Mouse (Mus musculus): Measurements from ENCODE around the gene Ttll9. TPM values are rescaled to one million over a fixed set of nuclear protein-coding genes. Genes with fewer than 3 reads are reported as not detected.

Gene Ttll9
- total RNA-seq, 2 experiments from 2014 or later: 0.30 to 0.50 TPM

DNA sequence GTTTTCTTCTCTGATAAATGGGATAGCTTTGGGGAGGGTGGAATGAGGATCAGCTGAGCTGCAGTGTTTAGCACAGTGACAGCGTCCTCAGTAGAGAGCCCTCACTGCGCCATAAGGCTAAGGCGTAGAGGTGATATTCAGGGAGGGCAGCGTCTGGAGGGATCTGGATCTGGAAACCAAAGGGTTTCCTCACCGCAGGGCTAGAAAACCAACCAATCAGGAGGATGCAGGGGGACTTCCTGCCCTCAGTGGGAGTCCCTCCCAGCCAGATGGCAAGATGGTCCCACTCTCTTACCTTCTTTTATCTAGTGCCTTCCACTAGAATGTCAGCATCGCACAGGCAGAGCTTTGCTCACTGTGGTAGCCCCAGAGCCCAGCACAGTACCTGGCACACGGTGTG, 20.5 kb upstream of the Ttll9 start:
- no peak for DNase-seq

DNA sequence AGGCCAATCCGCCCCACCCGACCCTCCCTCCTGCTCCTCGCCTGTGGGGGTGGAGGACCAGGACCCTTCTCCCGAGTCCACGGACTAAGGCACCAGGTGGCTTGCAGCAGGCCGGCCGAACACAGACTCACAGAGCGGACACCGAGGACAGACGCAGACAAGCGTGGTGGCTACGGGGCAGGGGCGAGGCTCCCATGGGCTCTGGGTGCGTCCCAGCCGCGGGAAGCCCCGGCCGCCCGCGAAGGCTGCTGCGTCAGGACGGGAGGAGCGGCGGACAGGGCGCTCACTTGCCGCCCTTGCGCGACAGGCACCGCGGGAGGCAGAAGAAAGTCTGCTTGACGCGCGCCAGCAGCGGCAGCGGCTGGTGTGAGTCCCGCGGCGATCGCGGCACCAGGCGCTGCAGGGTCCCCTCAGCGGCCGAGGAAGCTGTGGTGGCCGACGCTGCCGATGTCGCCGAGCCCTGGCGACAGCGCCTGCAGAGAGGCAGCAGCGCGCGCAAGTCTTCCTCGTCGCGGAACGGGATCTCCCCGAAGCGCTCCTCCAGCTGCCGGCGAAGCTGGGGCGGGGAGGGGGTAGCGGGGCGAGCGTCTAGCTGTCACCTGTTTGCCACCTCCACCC, 19.3 kb upstream of the Ttll9 start:
- DNase-seq: peak; percentile 49 to 61

DNA sequence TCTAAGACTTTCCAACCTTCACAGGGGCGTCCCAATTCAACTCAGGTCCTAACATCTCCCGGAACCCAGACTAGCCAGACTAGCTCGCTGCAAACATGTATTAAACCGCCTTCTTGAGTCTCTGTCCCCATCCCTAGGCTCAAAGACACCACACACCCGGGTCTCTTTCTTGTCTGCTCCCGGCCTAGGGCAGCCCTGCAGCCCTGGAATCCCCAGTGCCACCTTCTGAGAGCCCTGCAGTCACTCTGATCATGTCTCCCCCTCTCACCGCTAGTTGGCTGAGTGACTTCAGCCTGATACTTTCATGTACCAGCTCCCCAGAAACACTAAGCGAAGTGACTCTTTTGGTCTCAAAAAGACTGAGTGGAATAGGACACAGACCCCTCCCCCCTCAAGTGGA, 18.7 kb upstream of the Ttll9 start:
- no peak for DNase-seq

DNA sequence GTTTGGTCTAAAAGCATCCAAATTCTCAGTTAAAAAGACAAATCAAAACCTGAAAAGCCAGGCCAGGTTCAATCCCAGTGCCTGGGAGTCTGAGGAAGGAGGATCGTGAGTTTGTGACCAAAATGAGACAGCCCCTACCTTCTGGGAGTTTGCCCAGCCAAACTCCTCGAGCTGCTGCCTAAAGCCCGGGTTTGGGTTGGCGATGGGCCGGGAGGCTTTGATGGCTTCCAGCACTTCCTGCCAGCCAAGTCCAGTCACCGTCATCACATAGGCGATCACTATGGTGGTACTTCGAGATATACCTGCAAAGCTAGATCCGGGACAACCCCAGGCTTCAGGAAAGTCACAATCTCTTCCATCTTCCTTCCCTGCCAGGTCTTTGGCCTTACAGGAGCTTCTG, 18.3 kb upstream of the Ttll9 start:
- DNase-seq: no peak

DNA sequence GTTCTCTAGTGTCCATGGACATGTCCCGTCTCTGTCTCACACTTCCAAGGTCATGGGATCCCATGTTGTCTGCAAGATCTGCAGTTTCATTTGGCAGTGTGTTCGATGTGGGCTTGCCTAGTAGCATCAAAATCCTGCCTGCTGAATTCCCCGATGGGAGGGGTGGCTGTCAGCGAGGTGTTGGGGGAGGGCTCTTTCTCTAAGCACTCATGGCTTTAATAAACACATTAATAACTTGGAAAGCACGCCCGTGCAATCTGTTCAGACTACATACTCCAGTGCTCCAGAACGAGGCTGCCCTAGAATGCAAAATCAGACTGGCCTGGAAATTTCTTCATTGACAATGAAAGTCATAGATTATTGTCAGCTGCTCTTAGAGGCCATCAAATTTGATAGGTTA, 15.2 kb upstream of the Ttll9 start:
- no peak for DNase-seq

DNA sequence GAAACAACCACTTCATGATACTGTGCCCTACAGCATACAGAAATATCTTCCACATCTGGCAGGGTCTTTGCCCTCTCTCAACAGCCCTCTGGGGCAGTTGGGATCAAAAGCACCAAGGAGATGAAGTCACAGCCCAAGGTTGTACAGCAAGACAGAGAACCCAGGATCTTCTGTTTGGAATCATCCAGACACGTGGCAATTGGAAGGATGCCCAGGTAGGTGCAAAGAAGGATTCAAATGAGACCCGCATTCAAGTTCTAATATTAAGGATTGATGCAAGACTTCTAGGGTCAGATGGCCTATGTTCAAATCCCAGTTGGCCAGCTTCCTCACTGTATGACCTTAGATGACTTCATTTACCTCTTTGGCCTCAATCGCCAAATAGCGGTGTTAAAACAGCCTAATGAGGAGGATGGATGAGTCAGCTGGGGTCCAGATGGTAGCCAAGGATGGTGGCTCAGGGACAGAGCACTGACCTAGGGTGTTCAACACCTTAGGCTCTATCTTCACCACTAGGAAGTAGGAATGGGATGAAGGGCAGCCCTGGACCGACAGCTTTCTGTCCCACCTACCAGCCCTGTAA, 13.8 kb upstream of the Ttll9 start:
- DNase-seq: no peak

DNA sequence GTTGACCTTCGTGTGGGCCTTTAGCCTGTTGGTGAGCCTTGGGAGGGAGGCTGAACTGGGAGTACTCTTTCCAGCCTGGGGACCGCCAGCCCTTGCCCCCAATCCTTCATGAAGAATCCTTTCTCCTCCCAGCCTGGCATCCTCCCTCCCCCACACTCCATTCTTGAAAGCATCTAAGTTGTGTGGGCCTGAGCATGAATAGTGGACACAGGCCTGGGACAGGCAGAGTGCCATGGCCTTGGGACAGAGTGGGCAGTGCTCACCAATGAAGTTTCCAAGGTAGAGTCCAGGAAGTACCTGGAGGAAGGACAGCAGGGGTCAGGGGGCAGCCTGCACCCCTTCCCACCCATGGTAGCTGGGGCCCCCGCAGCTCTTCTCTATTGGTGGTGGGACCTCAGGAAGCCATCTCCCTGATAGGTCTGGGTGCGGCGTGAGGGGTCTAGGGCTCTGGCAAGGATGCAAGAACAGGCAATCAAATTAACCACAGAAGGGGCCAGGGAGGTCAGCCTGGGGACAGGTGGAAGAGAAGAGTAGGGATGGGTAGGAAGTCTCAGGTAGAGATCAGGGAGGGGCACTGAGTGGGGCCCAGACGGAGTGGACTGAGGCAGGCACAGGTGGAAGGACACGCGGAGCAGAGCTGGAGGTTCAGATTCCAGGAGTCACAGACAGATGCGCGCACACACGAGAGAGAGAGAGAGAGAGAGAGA, 11.8 kb upstream of the Ttll9 start:
- no peak for DNase-seq

DNA sequence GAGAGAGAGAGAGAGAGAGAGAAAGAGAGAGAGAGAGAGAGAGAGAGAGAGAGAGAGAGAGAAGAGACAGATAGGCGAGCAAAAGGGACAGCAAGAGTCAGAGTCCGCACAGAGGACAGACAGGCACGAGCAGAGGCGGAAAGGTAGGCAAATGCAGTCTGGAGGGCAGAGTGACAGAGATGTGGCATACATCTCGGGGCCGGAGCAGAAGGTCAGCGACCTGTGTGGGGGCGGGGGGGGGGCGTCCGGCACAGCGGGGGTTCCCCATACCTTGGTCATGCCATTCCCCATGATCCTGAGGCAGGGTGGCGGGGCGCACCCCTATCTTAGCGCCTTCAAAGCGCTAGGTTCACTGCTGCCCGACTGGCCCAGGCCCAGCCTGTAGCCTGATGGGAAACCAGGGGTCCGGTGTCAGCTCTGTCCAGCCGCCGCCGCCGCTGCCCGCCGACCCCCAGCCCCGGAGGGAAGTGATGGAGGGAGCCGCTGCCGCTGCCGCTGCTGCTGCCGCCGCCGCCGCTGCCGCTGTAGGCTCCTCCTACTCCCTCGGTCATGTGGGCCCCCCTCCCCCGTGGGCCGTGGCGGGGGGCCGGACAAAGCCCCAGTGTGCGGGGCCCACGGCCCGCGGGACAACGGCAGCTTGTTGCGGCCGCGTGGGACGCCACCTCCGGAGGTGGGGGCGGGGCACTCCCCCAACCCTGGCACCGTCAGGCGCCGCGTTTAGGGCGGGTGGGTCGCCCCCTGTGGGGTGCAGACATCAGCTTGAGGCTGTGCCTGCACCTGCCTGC, 11.0 kb upstream of the Ttll9 start, which contains the start of gene Dusp15:
Dusp15 (minus strand) TSS at position 634 of the 785 bp plus-strand sequence.
- peak; percentile 49 to 68 for DNase-seq

DNA sequence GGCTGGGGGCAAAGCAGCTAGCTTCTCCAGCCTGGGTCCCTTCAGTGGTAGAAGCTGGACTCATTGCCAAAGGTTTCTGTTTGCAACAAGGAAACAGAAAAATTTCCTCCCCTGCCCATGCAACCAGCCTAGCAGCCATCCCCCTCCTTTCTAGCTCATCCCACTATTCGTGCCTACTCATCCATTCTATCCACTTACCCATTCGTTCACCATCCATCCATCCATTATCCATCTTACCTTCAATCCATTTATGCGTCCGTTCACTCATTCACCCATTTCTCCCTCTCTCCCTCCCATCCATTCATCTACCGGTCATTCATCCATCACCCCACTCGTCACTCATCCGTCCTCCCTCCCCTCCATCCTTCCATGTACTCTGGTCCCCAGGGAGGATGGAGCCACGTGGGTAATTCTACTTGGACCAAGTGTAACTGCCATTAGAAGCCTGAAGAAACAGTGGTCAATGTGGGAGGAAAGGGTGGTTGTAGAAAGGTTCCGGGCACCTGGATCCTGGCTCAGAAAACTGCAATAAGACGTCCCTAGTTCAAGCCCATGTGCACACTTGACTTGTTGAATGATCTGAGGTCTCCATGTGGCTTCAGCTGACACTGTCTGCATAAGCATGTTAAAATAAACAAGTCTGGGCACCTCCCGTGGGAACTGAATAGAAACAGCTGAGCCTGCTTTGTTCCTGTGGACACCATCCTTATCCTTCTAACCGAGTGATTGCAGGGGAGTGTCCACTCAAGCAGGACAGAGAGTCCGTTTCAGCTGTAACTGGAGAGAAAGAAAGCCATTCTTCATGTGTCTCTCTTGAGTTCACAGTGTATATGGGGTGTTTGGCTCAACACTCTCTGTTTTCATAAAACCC, 10.2 kb upstream of the Ttll9 start:
- DNase-seq: no peak

DNA sequence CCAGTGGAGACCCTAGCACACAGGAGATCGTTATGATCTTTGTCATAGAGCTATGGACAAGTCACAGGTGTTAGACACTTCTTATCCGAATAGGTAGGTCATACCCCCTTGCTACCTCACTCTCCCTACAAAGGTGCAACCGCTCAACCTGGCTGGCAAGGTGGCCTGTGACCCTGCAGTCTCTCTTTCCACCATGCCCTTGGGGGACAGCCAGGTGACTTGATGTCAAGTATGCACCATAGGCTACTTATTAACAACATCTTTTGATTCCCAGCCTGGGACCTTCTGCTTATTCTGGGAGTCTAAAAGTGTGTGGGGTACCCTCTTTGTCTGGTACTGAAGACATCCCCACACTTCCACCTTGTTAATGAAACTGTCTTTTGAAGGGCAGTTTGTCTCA, 4.2 kb upstream of the Ttll9 start:
- DNase-seq: no peak

DNA sequence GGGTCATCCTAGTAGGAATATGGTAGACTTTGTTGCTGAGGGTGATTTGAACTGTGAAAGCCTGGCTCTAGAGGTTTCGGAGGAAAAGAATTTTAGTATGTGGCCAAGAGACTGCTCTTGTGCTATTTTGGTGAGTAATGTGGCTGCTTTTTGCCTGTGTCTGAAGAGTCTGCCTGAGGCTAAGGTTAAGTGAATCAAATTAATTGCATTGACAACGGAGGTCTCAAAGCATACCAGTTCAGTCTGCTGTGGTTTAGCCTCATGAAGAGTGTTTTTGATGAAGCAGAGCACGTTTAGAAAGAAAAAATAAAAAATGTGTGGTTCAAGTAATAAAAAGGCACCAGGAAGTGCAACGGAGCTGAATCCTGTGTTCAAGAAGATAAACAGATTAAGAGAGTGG, 3.3 kb downstream of the Ttll9 start:
- DNase-seq: no peak

DNA sequence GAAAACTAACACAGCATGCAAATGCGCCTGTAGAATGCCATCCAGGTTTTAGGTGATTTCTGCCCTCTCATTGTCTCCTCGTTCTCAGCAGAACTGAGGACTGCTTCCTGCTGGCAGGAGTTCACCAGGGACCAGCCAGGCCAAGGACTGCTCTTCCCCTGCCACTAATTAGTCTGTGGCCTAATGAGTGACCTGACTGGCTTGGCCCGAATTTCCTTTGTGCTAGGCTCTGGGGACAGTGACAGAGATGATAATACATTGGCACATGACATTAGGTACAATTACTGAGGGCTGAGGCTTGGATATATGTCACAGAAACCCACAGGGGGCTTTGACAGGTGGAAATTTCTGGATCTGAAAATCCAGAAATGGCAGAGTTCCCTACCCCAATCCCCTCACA, 14.7 kb downstream of the Ttll9 start:
- DNase-seq: no peak

DNA sequence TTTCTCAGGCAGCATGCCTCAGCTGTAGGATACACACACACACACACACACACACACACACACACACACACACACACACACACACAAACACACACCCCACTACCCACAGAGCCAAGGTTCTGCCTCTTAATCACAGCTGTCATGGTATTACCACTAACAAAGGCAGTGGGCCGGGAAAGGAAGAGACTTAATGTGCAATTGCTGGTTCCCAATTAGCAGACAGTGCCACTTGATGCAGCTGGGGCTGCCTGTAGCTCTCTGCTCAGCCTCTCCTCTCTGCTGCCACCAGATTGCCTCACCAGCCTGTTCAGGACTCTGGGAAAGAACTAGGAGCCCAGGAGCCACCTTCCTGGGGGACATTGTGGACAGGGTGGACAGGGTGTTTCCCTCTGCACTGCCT, 23.3 kb downstream of the Ttll9 start:
- DNase-seq: no peak

DNA sequence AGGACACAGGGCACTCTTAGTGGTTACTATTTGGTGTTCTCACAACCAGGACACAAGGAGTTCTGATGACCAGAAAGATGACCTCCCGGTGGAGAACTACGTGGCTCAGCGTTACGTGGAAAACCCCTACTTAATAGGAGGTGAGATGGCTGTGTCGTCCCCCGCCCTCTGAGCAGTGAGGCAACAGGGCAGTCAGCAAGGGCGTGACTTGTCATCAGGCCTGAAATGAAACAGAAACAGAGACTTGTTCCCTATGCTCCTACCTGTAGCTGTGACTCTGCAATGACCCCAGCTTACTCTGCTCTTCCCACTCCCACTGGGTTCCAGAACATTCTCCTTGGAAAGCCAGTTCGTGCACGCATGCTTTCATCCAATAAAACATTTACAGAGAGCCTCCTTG, 29.2 kb downstream of the Ttll9 start:
- DNase-seq: no peak

DNA sequence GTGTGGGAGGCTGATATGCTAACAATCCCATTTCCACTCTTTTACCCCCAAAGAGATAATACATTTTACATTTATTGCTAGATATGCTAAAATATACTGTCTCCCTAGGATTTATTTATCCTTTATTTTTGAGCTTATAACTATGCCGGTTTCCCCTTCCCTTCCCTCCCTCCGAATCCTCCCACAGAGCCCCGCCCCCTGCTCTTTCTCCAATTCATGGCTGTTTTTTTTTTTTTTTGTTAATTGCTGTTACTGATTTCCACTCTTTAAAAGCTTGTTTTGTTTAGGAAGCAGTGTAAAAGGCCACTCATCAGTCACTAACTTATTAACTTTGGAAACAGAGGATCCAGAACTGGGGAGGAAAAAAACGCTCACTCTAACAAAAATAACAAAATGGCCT, 34.8 kb downstream of the Ttll9 start:
- no peak for DNase-seq

DNA sequence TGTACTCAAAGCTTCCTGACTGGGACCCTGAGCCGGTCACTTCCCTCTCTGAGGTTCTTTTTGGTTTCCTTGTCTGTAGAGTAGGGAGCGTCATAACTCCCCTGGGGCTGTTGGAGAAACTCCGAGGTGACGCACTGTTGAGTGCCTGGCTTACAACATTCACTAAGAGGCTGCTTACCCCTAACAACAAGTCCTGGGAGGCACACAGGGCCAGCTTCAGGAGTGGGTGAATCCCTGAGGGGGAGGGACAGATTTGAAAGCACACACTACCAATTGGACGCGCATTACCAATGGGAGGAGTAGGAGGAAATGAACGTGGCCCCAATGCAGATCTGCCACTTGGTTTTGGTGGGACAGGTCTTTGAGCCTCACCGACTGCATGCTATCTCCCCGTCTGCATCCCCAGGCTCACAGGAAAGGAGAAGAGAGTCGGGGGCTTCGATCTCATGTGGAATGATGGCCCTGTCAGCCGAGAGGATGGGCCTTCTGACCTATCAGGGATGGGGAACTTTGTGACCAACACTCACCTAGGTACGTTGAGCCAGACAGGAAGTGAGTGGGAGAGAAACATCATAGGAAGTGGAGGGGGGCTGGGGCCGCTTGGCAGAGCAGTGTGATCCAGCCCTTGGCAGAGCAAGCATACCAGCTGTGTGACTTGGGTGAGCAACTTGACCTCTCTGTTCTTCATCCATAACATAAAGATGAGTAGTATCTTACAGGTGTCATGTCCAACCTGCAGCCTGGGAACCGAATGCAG, 40.4 kb downstream of the Ttll9 start:
- no peak for DNase-seq

DNA sequence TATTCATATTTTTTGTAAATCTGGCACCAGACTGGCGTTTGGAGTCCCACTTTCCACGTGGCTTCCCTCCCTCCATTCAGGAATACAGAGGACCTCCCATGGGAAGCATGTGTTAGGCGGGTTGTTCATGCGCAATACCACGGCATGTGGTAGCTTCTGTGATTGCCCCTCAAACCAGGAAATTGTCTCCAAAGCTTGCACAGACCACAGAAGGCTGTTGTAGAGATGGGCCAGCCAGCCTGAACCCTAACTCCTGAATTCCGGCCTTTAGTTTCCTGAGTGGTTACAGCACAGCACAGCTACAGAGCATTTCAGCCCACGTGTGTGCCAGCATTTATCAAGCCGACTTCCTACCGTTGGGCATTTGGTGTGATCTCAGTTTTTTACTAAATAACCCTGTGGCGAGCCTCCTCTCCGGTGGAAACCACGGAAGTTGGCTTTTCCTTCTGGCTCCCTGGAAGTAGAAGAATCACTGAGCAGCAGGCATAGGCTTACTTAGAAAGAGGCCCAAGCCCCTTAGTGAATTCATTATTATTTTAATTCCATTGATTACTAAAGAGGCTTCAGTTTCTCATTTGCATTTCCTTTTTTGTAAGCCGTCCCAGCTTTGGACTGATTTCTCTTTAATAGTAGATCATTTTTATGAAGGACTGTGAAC, 41.5 kb downstream of the Ttll9 start:
- DNase-seq: no peak

DNA sequence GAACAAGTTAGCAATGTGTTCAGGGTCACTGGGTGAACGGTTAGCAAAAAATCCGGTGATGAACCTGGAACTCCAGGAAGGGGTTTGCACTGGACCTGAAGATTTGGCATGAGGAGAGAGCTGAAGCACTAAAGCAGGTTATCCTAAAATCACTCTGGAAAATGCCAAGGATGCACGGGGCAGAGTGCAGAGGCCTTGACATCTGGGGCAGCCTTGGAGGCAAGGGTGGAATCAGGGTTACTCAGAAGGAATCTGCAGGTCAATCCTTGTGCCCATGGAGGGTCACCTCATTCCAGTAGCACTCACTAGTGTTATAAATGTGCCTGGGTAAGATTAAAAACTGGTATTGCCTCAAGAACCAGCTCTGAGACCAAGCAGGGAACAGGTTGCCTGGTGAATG, 43.7 kb downstream of the Ttll9 start:
- peak; percentile 33 to 59 for DNase-seq

DNA sequence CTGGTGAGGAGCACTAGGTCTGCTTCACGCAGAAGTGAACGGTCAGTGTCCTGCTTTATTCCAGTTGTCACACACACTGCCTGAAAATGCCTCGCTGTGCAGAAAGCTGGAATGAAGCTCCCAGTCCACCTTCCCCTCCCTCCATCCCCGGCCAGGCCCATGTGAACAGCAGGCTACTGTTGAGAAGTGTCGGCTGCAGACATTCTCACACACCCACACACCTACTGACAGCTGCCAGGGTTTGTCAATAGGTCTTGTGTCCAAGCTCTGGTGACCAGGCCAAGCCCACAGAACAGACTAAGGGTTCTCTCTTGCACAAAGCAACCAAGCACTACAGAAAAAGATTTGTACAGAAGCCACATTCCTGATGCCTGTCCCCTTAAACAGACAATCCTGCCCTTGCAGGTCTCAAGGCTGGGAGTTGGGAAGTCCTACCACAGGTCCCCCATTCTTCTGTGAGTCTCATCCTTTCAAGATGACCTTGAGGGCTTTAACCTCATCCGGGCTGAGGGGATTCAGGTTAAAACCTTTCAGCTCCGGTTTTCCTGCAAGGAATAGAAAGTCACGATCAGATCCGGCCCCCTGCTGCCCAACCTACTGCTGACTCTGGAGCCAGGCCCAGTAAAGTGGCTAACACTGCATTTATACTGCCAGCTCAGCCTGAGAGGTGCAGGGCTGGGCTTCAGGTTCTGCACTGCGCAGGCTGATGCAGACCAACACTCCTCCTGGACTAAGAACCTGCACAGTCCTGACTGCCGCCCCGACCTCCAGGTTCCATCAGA, 47.1 kb downstream of the Ttll9 start:
- DNase-seq: no peak

All from adrenal gland, postnatal 36 days (tissue).